Mouse (Mus musculus) ES-E14 (cell line): ENCODE measurements around the gene Mettl21c.

Source experiments
- MAFK ChIP-seq: IDR thresholded peaks from 2 replicates; pipeline ENCODE4 v1.6.1; 2014; ENCODE audit warnings: mild to moderate bottlenecking, low read depth, low read length, inconsistent platforms; ENCODE audit not compliant: insufficient read depth
- ZNF384 ChIP-seq: IDR thresholded peaks from 2 replicates; pipeline ENCODE4 v1.6.1; 2012; ENCODE audit warnings: low read depth, low read length, inconsistent platforms

- no peak for TF ChIP-seq MAFK
- TF ChIP-seq ZNF384: no peak
These were observed 22.8 kb downstream of the Mettl21c start for GRCm38 (mm10) chr1:43996914-43997589.
